Mouse (Mus musculus) lung, embryonic 15.5 days (tissue): Measurements from ENCODE around the gene Trim75. TPM values are rescaled to one million over a fixed set of nuclear protein-coding genes. Genes with fewer than 3 reads are reported as not detected.
"Not testable (repeated sequence)": the region's sequence is repeated elsewhere in the genome, so short reads cannot be mapped to it uniquely, and the experiment has no call there.

ENCODE experiments used
- ATAC-seq: fragments of 200-750 bp; cut with Nextera tagmentation; 2 replicates; pipeline ENCODE4 v1.8.0; 2017; ENCODE audit warnings: moderate number of reproducible peaks, borderline replicate concordance; ENCODE audit not compliant: low FRiP score, low TSS enrichment; ENCODE audit errors: extremely low read depth
- H3K27ac ChIP-seq: fragments of 300-500 bp; sonication (generic); 2 replicates; pipeline ENCODE4 v1.5.1; 2015; ENCODE audit warnings: moderate library complexity, mild to moderate bottlenecking, inconsistent platforms
- H3K27me3 ChIP-seq: fragments of 300-500 bp; sonication (generic); 2 replicates; pipeline ENCODE4 v1.6.1; 2015; ENCODE audit warnings: inconsistent platforms
- H3K36me3 ChIP-seq: fragments of 300-500 bp; sonication (generic); 2 replicates; pipeline ENCODE4 v1.6.1; 2015; ENCODE audit warnings: inconsistent platforms
- H3K4me1 ChIP-seq: fragments of 300-500 bp; sonication (generic); 2 replicates; pipeline ENCODE4 v1.6.1; 2015; ENCODE audit warnings: inconsistent platforms
- H3K4me2 ChIP-seq: fragments of 300-500 bp; sonication (generic); 2 replicates; pipeline ENCODE4 v1.6.1; 2015; ENCODE audit warnings: inconsistent platforms, mild to moderate bottlenecking, moderate library complexity
- H3K4me3 ChIP-seq: fragments of 300-500 bp; sonication (generic); 2 replicates; pipeline ENCODE4 v1.5.1; 2015; ENCODE audit warnings: mild to moderate bottlenecking, inconsistent platforms
- H3K9ac ChIP-seq: fragments of 300-500 bp; sonication (generic); 2 replicates; pipeline ENCODE4 v1.6.1; 2015; ENCODE audit warnings: inconsistent platforms
- H3K9me3 ChIP-seq: fragments of 300-500 bp; sonication (generic); 2 replicates; pipeline ENCODE4 v1.6.1; 2016; ENCODE audit warnings: inconsistent platforms
- WGBS: fragments of 180-500 bp; shearing (Covaris S2); methylation state at CpG from one replicate; pipeline ENCODE4 v1.1.7; 2015; 5-methylcytosine and 5-hydroxymethylcytosine counted together
- polyA plus RNA-seq: library from polyadenylated mRNA; unstranded; fragments of >200 nt; fragmentation: Nextera tagmentation; extraction: Ambion mirVana; gene quantifications from 2 replicates; pipeline ENCODE4 v1.2.1, GENCODE M21; 2015

Gene Trim75
- not detected in 2 replicates for polyA plus RNA-seq

- WGBS: 82% methylated on average over 4 of the region's 4 CpGs
- H3K9ac ChIP-seq: no peak within 1 kb of the TSS
- no peak within 1 kb of the TSS for H3K4me2 ChIP-seq
- H3K27ac ChIP-seq: no peak within 1 kb of the TSS
- H3K4me1 ChIP-seq: no peaks in the 10 kb centered on the region
- no peaks in the 10 kb centered on the region for H3K27me3 ChIP-seq
- no peaks in the 10 kb centered on the region for H3K9me3 ChIP-seq
- H3K4me3 ChIP-seq: no peak within 1 kb of the TSS
- H3K36me3 ChIP-seq: no peaks in the 10 kb centered on the region
- no peak for ATAC-seq
Observed at GRCm38 (mm10) chr8:64987731-64988130, at the start of gene Trim75. Trim75 (minus strand) TSS chr8:64987831.

GRCm38 (mm10) chr8:65037117-65037533, 49.5 kb upstream of the Trim75 start, which contains the start of gene Apela:
Apela (minus strand) TSS chr8:65037336.
- no peaks in the 10 kb centered on the region for H3K9me3 ChIP-seq
- no peaks in the 10 kb centered on the region for H3K36me3 ChIP-seq
- H3K27ac ChIP-seq: no peak within 1 kb of the TSS
- H3K4me1 ChIP-seq: peaks cover 9% of the 10 kb centered on the region; the same call in 1 of the 2 replicates
- peak within 1 kb of the TSS; percentile 27; the same call in 1 of the 2 replicates for H3K9ac ChIP-seq
- peak within 1 kb of the TSS; percentile 63 for H3K4me2 ChIP-seq
- ATAC-seq: peak; percentile 83; the same call in 1 of the 2 replicates
- peak within 1 kb of the TSS; percentile 32 for H3K4me3 ChIP-seq
- WGBS: under 1% methylated on average over 8 of the region's 8 CpGs
- H3K27me3 ChIP-seq: no peaks in the 10 kb centered on the region

- WGBS: 60% methylated on average over 2 of the region's 2 CpGs
- Histone ChIP-seq H3K4me3 (no peak overlapping the region), H3K27me3 (no peaks in the 10 kb centered on the region), H3K4me1 (peaks cover 9% of the 10 kb centered on the region; the same call in 1 of the 2 replicates), H3K27ac (no peak overlapping the region), H3K4me2 (no peak overlapping the region), H3K9ac (no peak overlapping the region), H3K36me3 (no peaks in the 10 kb centered on the region), H3K9me3 (no peaks in the 10 kb centered on the region)
- no peak for ATAC-seq
Observed at GRCm38 (mm10) chr8:65034136-65034535, 46.5 kb upstream of the Trim75 start.

DNA sequence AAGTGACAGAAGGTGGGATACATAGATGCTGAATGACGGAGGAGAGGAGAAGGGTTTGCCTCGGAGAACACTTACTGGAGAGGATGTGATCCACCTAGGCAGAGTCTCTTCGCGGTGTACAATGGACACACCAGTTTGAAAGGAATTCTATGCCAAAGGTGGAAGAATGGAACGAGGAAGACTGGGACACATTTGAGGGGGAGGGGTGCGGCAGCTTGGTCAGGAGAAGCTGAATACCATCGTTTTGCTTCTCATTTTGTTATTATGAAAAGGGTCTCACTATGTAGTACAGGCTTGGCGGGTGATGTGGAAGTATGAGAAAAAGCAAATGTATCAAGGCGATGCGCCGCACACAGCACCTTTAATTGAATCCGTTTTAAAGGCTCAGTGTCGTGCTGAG, 45.4 kb upstream of the Trim75 start:
- Histone ChIP-seq H3K9ac (no peak overlapping the region), H3K4me1 (peaks cover 9% of the 10 kb centered on the region; the same call in 1 of the 2 replicates), H3K36me3 (no peaks in the 10 kb centered on the region), H3K4me3 (no peak overlapping the region), H3K27me3 (no peaks in the 10 kb centered on the region), H3K9me3 (no peaks in the 10 kb centered on the region), H3K4me2 (no peak overlapping the region), H3K27ac (no peak overlapping the region)
- no peak for ATAC-seq
- 68% methylated on average over 13 of the region's 13 CpGs for WGBS

- Histone ChIP-seq H3K27ac (no peak overlapping the region), H3K27me3 (no peaks in the 10 kb centered on the region), H3K4me1 (0 out of 2 replicates have a peak, but pooled peaks cover 6% of the 10 kb centered on the region), H3K4me2 (no peak overlapping the region), H3K9me3 (no peaks in the 10 kb centered on the region), H3K36me3 (no peaks in the 10 kb centered on the region), H3K4me3 (no peak overlapping the region), H3K9ac (no peak overlapping the region)
- ATAC-seq: no peak
- whole genome bisulfite sequencing: 96% methylated on average over 1 of the region's 1 CpGs
Observed at GRCm38 (mm10) chr8:65032107-65032506, 44.5 kb upstream of the Trim75 start.

- Histone ChIP-seq H3K36me3 (no peaks in the 10 kb centered on the region), H3K9me3 (no peaks in the 10 kb centered on the region), H3K27me3 (no peaks in the 10 kb centered on the region), H3K4me1 (0 out of 2 replicates have a peak, but pooled peaks cover 6% of the 10 kb centered on the region), H3K9ac (no peak overlapping the region), H3K4me2 (no peak overlapping the region), H3K4me3 (no peak overlapping the region), H3K27ac (no peak overlapping the region)
- WGBS: 66% methylated on average over 4 of the region's 4 CpGs
- ATAC-seq: no peak
Observed at GRCm38 (mm10) chr8:65030735-65031485, 43.3 kb upstream of the Trim75 start.

- no peak overlapping the region for H3K4me2 ChIP-seq
- WGBS: 76% methylated on average over 4 of the region's 4 CpGs
- H3K27ac ChIP-seq: no peak overlapping the region
- no peak overlapping the region for H3K4me3 ChIP-seq
- no peak for ATAC-seq
- H3K4me1 ChIP-seq: no peaks in the 10 kb centered on the region
- no peak overlapping the region for H3K9ac ChIP-seq
- no peaks in the 10 kb centered on the region for H3K27me3 ChIP-seq
- no peaks in the 10 kb centered on the region for H3K36me3 ChIP-seq
- H3K9me3 ChIP-seq: no peaks in the 10 kb centered on the region
Observed at GRCm38 (mm10) chr8:65029776-65030175, 42.1 kb upstream of the Trim75 start.

- Histone ChIP-seq H3K36me3 (no peaks in the 10 kb centered on the region), H3K9ac (no peak overlapping the region), H3K4me1 (no peaks in the 10 kb centered on the region), H3K9me3 (no peaks in the 10 kb centered on the region), H3K4me3 (no peak overlapping the region), H3K4me2 (no peak overlapping the region), H3K27me3 (no peaks in the 10 kb centered on the region), H3K27ac (no peak overlapping the region)
- ATAC-seq: no peak
- WGBS: 72% methylated on average over 12 of the region's 12 CpGs
Observed at GRCm38 (mm10) chr8:65028959-65029686, 41.5 kb upstream of the Trim75 start.

GRCm38 (mm10) chr8:65022485-65022884, 34.9 kb upstream of the Trim75 start:
- ATAC-seq: no peak
- WGBS: 48% methylated on average over 8 of the region's 8 CpGs

DNA sequence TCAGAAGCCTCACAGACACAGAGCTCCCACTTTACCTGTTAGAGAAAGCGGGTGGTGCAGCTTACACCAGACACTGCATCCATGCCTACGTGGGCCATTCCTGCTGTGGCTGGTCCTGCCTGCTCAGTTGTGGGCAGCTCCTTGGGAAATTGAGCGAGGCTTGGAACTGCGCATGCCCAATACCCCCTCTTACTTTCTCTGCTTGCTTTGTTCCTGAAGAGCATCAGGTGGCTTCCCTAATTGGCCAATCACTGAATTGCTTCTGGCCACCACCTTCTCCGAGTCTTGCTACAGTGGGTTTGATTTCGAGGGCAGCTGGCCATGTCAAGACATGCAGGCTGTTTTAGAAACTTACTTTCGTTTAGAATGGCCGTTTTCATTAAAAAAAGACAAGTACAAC, 30.8 kb upstream of the Trim75 start, which contains the start of the genes Trim61 and Trim60:
Gene Trim61, minus strand, starts transcription at position 101 of the 400 bp plus-strand sequence.
Gene Trim60, minus strand, starts transcription at position 162 of the 400 bp plus-strand sequence.
- whole genome bisulfite sequencing: 86% methylated on average over 8 of the region's 8 CpGs
- Histone ChIP-seq H3K36me3 (no peaks in the 10 kb centered on the region), H3K27me3 (no peaks in the 10 kb centered on the region), H3K27ac (no peak within 1 kb of the TSS), H3K4me1 (no peaks in the 10 kb centered on the region), H3K4me2 (no peak within 1 kb of the TSS), H3K9ac (no peak within 1 kb of the TSS), H3K4me3 (no peak within 1 kb of the TSS), H3K9me3 (no peaks in the 10 kb centered on the region)
- ATAC-seq: no peak

More at GRCm38 (mm10) chr8:65022485-65022884, 34.9 kb upstream of the Trim75 start:
- no peaks in the 10 kb centered on the region for H3K9me3 ChIP-seq
- H3K4me1 ChIP-seq: no peaks in the 10 kb centered on the region
- no peak overlapping the region for H3K9ac ChIP-seq
- no peak overlapping the region for H3K4me2 ChIP-seq
- no peak overlapping the region for H3K4me3 ChIP-seq
- no peaks in the 10 kb centered on the region for H3K36me3 ChIP-seq
- H3K27ac ChIP-seq: no peak overlapping the region
- H3K27me3 ChIP-seq: no peaks in the 10 kb centered on the region

- not testable (repeated sequence) for H3K4me3 ChIP-seq, H3K4me1 ChIP-seq, H3K9me3 ChIP-seq, ATAC-seq, H3K4me2 ChIP-seq, H3K27me3 ChIP-seq, H3K9ac ChIP-seq, H3K36me3 ChIP-seq, H3K27ac ChIP-seq
- WGBS: 76% methylated on average over 6 of the region's 6 CpGs
Observed at GRCm38 (mm10) chr8:65007616-65008015, 20.0 kb upstream of the Trim75 start.
